Mouse (Mus musculus): Measurements from ENCODE around the gene Pepd.
A peak's percentile ranks its signal among the peaks of the same experiment; 100 is the strongest.

Pepd gene

DNA sequence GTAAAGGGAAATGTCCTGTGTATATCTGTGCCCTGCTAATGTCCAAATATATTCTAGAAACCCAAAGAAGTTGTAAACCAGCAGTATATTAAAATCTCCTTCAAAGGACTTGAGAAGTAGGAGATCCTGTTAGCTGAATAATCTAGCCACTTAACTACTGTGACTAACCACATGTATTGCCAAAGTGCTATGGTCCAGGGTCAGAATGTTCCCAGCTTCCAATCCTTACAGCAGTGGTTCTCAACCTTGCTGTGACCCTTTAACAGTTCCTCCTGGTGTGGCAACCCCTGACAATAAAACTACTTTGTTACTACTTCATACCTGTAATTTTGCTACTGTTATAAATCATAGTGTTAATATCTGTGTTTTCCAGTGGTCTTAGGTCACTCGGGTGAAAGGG, 146.2 kb downstream of the Pepd start:
- no peak for DNase-seq

DNA sequence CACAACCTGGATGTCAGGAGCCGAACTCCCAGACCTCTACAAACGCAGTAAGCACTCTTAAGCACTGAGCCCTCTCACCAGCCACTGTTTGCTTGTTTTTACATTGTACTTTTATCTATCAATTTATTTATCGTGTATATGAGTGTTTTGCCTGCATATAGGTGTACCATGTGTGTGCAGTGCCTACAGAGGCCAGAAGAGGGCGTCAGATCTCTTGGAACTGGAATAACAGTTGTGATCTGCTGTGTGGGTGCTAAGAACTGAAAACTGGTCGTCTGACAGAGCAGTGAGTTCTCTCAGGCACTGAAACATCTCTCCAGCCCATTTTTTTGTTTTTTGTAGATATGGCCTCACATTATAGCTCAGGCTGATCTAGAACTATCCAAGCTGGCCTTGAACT, 147.3 kb downstream of the Pepd start:
- no peak for DNase-seq

DNA sequence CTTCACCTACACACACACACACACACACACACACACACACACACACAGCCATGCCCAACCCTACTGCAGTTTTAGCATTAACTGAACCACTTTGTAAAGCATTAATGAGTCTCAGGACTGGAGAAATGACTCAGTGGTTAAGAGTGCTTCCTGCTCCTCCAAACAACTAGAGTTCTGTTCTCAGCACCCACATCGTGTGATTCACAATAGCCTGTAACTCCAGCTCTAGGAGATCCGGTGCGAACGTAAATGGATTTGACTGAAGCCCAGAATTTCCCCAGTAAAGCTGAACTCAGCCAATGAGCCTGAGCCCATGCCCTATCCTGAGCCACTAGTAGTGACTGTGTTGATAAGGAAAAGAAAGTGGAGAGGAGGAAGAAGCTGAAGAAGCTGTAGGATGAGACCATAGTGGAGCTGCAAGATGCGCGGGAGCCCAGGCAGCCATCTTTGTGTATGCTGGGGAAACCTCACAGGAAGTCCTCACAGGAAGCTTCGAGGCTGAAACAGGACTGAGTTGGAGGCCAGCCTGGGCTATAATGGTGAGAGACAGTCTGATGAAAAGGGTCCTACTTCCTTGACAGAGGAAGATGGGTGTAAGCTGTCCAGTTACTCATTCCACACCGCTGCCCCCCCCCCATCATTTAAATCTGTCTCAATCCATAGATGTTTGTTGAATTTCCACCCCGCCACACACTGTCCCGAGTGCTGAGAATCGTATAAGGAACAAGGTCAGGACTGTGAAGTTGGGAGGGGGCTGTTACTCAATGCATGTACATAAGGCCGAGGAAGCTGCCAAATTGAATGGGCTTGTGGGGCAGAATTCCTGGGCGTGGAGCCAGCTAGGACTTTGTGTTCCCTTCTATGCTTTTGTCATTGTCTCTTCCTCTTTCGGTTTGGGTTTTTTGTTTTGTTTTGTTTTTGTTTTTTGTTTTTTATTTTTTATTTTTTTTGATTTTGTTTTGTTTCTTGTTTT, 152.4 kb downstream of the Pepd start:
- peak; percentile 55 to 61 for DNase-seq

DNA sequence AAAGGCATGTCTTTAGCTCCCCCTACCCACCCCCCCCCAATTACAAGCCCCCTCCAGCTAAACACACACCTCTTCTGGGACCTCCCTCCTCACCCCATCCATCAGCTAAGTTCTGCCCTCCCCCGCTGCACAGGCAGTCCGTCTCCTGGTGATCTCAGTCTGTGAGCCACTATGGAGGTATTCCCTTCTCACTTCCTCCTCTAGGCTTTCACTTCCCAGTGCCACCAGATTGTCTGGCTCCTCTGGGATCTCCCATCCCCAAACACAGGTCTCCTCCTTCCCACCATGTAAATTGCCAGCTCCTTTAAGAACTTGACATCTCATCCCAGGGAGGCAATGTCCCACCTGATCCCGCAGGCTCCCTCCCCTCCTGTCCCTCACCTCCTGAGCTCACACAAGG, 153.8 kb downstream of the Pepd start:
- DNase-seq, result no peak

DNA sequence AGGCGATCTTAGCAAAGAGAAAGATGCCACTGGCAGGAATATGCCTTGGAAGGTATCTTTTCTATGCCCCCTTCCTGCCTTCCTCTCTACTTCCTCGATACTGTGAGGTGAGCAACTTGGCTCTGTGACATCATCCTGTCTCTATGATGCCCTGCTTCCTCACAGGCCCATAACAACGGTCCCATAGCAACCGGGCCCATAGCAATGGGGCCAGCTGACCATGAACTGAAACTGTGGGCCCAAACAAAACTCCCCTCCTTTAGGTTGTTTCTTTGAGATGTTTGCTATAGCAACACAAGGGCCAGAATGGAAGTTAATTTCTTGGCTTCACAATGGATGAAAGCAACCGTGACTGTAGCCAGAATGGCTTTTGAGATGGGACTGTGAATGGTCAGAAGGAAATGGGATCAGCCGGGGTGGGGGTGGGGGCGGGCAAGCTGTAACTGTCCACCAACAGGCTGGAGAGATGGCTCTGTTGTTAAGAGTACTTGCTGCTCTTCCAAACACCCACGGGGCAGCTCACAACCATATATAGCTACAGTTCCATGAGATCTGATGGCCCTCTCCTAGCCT, 154.5 kb downstream of the Pepd start:
- DNase-seq, result no peak

DNA sequence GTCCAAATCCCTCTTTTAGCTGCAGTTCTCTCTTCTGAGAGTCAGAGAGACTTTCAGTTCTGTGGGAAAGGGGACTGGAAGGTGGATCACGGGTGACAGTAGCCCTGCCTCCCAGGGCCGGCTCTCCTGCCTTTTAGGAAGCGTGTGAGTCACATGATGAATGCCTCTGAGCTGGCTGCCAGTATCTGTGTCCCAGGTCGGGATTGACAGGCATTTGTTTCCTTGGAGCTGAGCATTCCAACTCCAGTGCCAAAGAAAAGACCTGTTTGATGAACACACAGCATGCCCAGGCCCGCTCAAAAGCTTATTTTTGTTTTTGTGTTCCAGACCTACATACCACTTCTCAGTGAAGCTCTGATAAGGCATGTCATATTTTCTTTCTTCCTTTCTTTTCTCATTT, 164.5 kb downstream of the Pepd start:
- DNase-seq, result no peak

DNA sequence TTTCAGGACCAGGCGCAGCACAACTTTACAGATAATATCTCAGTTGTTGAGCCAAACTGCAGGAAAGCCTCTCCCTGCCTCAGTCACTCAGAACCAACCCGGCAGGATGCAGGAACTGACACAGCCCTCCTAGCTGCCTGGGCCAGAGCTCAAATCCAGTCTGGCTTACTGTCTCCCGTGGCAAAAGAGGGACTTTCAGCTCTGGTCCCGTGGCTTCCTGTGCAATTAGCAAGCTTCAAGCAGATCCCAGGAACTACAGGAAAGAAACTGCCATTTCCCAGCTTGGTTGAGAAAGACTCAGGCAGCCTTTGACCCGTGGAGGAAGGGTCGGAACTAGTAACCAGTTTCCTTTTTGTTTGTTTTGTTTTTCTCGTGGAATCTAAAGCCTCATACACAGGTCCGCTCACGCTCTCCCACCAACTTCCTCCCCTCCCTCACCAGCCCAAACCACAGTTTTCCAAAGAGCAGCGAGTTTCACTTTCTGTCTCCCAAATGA, 168.7 kb downstream of the Pepd start:
- DNase-seq, result peak; percentile 53 to 74

DNA sequence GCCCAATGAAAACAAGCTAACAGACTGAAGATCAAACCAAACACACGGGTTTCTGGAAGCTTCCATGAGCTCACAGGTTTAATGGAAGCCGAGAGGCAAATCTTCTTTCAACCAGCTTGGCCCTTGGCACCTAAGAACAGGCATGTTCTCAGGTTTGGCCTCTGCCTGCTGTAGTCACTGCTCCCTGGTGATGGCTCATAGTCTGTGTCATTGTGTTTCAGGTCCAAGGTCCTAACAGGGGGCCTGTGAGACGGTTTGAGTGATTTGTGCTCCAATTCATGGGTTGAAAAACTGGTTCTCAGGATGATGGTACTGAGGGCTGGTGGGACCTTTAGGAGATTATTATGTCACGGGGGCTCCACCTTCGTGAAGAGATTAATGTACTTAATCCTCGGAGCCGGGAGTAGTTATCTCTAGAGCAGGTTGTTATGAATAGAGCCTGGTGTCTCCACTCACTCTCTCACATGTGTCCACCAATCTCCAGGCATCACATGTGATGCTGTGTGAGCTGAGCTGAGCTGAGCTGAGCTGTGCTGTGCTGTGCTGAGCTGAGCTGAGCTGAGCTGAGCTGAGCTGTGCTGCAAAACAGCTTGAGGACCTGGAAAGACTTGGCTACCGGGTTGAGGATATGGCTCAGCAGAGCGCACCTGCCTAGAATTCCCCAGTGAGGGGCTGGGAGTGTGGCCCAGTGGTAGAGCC, 169.4 kb downstream of the Pepd start:
- no peak for DNase-seq

DNA sequence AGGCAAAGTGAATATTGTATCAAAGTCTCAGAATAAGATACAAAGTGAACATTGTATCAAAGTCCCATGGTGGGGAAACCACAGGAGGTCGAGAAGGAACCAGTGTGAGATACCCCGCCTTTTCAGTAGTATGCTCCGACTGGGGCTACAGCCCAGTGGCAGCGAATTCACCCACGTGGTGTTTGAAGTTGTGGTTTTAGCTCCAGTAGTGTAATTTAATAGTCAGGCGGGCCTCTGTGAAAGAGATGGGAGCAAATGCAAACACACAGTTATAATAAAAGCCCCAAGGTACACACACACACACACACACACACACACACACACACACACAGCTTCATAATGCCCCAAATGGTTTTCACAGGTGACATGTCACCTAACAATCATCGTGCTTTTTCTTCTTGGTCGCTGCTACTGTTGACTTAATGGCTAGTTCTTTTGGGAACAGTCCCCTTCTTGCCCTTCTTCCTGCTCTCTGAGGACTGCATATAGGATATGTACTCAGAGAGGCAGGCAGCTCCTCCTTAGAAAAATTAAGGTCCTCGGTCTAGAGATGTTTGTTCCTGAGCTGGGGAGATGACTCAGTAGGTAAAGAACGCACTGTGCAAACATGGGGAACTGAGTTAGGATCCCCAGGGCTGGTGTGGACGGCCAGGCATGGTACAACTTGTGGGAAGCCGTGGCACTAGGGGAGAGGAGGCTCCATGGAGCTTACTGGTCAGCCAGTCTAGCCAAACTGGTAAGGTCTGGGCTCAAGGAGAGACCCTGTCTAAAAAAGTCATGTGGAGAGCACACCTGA, 172.6 kb downstream of the Pepd start:
- no peak for DNase-seq

DNA sequence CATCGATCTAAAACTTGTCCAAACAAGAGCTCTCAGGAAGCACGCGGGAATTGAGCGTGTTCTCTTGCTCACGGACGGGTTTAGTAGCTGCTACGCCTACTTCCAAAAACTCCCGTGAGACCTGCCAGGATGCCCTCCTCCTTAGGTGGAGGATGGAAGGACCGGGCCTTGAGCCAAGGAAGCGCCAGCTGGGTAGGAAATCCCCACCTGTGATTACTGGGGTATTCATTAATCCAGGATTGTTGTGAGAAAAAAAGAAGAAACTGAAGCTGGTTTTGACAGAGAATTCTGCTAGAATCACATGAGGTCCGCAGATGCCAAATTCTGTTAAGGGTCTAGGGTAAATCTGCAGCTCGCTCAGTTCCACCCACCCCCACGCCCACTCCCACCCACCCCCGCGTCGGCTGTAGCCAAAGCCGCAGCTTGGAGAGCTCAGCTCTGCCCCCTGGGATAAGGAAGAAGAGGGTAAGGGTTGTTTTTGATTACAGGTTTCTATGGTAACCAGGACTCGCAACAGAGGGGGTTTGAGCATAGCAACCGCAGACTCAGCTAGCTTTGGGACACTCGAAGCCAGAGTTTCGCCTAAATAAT, 174.2 kb downstream of the Pepd start:
- DNase-seq, result peak; percentile 56 to 70

DNA sequence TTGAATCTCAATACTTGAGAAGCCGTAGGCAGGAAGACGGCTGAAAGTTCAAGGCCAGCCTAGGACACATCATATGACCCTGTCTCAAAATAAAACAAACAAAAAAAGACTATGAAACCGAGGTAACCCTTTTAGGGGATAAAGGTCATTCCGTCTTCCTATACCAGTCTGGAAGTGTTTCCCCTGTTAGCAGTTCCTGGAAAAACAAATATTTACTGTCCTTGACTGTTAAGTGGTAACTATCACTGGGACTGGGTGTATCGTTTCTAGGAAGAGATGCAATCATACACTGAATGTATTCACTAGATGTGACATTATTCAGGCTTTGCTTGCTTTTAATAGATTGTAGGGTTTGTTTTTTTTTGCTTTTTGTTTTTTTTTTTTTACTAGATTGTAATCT, 178.4 kb downstream of the Pepd start:
- DNase-seq, result no peak

Data from kidney, postnatal 4 days (tissue).